Mouse (Mus musculus) CD4-positive, CD25-positive, alpha-beta regulatory T cell, adult 2 months (primary cell): ENCODE results near the gene Clec4b1.
"Not testable (repeated sequence)": the region's sequence is repeated elsewhere in the genome, so short reads cannot be mapped to it uniquely, and the experiment has no call there.

Experiments used
- DNase-seq: peaks from one replicate; pipeline ENCODE4 v3.0.0-alpha.2; 2012; ENCODE audit warnings: low read depth, low spot score

Clec4b1 gene

DNA sequence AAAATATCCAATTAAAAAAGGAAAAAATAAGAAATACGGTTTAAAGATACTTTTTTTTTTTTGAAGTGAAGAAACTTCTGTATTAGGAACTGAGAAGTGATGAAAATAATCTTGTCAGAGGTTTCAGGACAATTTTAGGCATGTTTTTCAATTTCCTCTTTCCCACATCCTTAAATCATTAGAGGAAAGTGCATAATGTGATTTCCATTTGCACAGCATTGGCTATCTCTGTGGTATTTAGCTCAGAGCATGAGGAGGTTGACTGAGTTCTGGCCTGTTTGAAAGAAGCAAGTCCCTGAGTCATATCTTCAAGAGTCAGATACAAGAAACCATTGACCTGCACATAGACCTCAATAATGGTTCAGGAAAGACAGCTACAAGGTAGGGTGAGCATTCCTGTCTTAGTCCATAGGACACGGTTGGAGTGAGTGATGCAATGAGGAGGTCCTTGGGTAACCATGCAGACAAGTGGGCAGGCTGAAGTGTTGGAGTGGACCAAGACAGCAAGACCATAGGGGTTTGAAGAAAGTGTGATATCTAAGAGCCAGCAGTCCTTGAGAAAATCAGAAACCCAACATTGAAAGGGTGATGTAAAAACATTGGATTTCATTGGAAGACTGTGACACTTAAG, at the start of gene Clec4b1:
Clec4b1 (plus strand) TSS at position 221 of the 631 bp plus-strand sequence.
- no peak for DNase-seq

DNA sequence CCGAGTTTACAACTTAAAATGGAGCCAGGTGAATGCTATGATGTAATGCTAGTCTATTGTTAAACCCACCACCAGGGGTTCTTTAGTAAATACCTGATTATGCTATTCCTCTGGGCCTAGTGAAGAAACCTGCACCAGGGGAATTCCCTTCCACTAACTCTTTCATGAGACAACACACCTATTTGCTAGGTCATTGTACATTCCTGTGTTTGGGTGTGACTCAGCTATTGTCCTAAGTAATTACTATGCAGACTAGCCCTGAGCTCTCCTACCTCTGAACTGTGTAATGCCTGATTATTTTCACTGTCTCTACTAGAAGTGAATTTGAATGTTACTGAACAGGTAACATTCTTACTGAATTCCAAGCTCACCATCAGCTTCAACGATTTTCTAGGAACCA, 45.1 kb upstream of the Clec4b1 start:
- not testable (repeated sequence) for DNase-seq

GRCm38 (mm10) chr6:123005591-123005990, 44.2 kb upstream of the Clec4b1 start:
- DNase-seq = no peak

DNA sequence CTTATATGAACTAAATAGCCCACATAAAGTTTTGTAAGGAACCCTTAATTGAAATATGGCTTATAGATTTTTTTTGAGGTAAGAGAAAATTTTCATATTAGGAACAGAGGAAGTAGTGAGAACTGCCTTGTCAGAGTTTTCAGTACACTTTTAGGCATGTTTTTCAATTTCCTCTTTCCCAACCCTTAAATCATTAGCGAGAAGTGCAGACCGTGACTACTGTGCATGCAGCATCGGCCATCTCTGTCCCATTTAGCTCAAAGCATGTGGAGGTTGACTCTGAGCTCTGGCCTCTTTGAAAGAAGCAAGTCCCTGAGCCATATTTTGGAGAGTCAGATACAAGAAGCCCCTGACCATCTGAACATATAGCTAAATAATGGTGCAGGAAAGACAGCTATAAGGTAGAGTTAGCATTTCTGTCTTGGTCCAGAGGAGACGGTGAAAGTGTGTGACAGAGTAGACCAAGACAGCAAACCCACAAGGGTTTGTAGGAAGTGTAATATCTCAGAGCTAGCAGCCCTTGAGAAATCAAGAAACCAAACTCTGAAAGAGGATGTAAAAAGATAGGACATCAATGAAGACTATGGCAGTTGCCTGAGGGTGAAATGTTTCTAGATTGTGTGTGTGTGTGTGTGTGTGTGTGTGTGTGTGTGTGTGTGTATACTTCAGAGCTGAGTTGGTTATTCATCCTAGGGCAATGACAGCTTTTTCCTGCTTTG, 45.5 kb downstream of the Clec4b1 start:
- DNase-seq = no peak

- DNase-seq = not testable (repeated sequence)
Measured at GRCm38 (mm10) chr6:123106128-123106527, 56.4 kb downstream of the Clec4b1 start, which contains the start of gene Clec4a2. TSS of gene Clec4a2 (plus strand) at chr6:123106428.
